ENCODE assay signal across 12 mouse cellular contexts in the genomic region with DNA sequence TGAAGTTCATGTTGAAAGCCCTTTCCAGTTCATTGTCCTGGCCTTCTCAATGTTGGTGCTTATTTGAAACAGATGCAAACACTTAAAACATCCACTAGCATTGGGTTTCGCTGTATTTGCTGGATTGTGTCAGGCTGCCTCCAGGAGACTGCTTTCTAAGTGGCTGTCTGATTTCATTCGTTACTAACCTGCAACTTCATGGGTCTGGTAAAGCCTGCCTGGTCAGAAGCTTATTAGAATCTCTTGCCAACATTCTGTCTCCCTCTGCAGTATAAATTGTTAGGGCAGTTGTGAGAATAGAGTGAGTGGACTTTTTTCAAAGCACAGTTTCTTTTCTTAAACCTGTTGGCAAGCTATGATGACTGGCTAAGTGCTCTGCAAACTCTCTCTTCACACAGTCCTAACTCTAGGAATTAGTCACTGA.
DNase-seq lines count a peak whose midpoint lies in the region; ATAC-seq lines count a peak whose summit lies in the region.
"Had no signal": no experiment of that assay in that cellular context is flagged by ENCODE, and none has a peak within 500 bp of the region (broad histone marks: within the 10 kb centered on the region; RNA-seq: fewer than 3 reads in every experiment).

No protein-coding gene starts in this region.

- 20% methylated on average over 2 of the region's 2 CpGs for WGBS in heart, embryonic 11.5 days (ENCODE audit: insufficient replicate concordance)
- WGBS in embryonic facial prominence, embryonic 11.5 days: 22% methylated on average over 2 of the region's 2 CpGs
- WGBS in limb, embryonic 13.5 days: 8% methylated on average over 2 of the region's 2 CpGs
- WGBS in kidney, embryonic 14.5 days: 68% methylated on average over 2 of the region's 2 CpGs

- H3K27me3 ChIP-seq in heart, embryonic 11.5 days (ENCODE audit: control insufficient read depth, insufficient read depth, low read length): no peaks in the 10 kb centered on the region
- no peaks in the 10 kb centered on the region for H3K27me3 ChIP-seq in embryonic facial prominence, embryonic 11.5 days (ENCODE audit: control insufficient read depth, insufficient read depth, low read length)
- no peaks in the 10 kb centered on the region for H3K27me3 ChIP-seq in limb, embryonic 13.5 days
- H3K27me3 ChIP-seq in kidney, embryonic 14.5 days (ENCODE audit: control insufficient read depth, insufficient read depth, low read length): no peaks in the 10 kb centered on the region

- no peak for ATAC-seq in heart, embryonic 11.5 days (replicated peaks; ENCODE audit: insufficient number of reproducible peaks, low FRiP score, low TSS enrichment)
- 0 out of 2 replicates have a peak, but pooled peaks have one; percentile 67 for ATAC-seq in embryonic facial prominence, embryonic 11.5 days (replicated peaks; ENCODE audit: insufficient number of reproducible peaks, low FRiP score, low TSS enrichment, low read depth)
- peak; percentile 90 for ATAC-seq in limb, embryonic 13.5 days (ENCODE audit: low FRiP score, low read depth)
- ATAC-seq in kidney, embryonic 14.5 days (ENCODE audit: low FRiP score, low TSS enrichment): no peak

- peak overlapping the region; percentile 46; the same call in 1 of the 2 replicates for H3K27ac ChIP-seq in heart, embryonic 11.5 days (ENCODE audit: low read depth, low read length)
- H3K27ac ChIP-seq in embryonic facial prominence, embryonic 11.5 days (replicated peaks; ENCODE audit: low read depth, low read length): no peak overlapping the region
- H3K27ac ChIP-seq in limb, embryonic 13.5 days: peak overlapping the region; percentile 11; the same call in 1 of the 2 replicates
- no peak overlapping the region for H3K27ac ChIP-seq in kidney, embryonic 14.5 days (ENCODE audit: low read depth, low read length)
- H3K27ac ChIP-seq: liver, embryonic 14.5 days had no signal

- H3K4me3 ChIP-seq in heart, embryonic 11.5 days (ENCODE audit: low read depth, low read length): no peak overlapping the region
- no peak overlapping the region for H3K4me3 ChIP-seq in embryonic facial prominence, embryonic 11.5 days (ENCODE audit: low read depth, low read length)
- no peak overlapping the region for H3K4me3 ChIP-seq in limb, embryonic 13.5 days
- H3K4me3 ChIP-seq in kidney, embryonic 14.5 days (ENCODE audit: low read length): no peak overlapping the region

- H3K9ac ChIP-seq in heart, embryonic 11.5 days (ENCODE audit: low read depth, low read length): no peak overlapping the region
- H3K9ac ChIP-seq in embryonic facial prominence, embryonic 11.5 days (replicated peaks; ENCODE audit: low read length): no peak overlapping the region
- no peak overlapping the region for H3K9ac ChIP-seq in limb, embryonic 13.5 days
- H3K9ac ChIP-seq in kidney, embryonic 14.5 days (ENCODE audit: low read depth, low read length): no peak overlapping the region
- H3K9ac ChIP-seq: liver, embryonic 14.5 days had no signal

- H3K9me3 ChIP-seq in heart, embryonic 11.5 days (replicated peaks; ENCODE audit: control insufficient read depth, low read length): no peaks in the 10 kb centered on the region
- H3K9me3 ChIP-seq in embryonic facial prominence, embryonic 11.5 days (replicated peaks; ENCODE audit: control insufficient read depth, low read length): no peaks in the 10 kb centered on the region
- no peaks in the 10 kb centered on the region for H3K9me3 ChIP-seq in limb, embryonic 13.5 days
- no peaks in the 10 kb centered on the region for H3K9me3 ChIP-seq in kidney, embryonic 14.5 days (ENCODE audit: control insufficient read depth, low read length)

- 0 out of 2 replicates have a peak overlapping the region, but pooled peaks have one; percentile 17 for H3K4me2 ChIP-seq in heart, embryonic 11.5 days
- no peak overlapping the region for H3K4me2 ChIP-seq in embryonic facial prominence, embryonic 11.5 days (ENCODE audit: low read depth, low read length)
- no peak overlapping the region for H3K4me2 ChIP-seq in limb, embryonic 13.5 days (replicated peaks)
- H3K4me2 ChIP-seq in kidney, embryonic 14.5 days (replicated peaks; ENCODE audit: low read depth, low read length): no peak overlapping the region

- no peaks in the 10 kb centered on the region for H3K4me1 ChIP-seq in heart, embryonic 11.5 days (ENCODE audit: control insufficient read depth, insufficient read depth, low read length)
- no peaks in the 10 kb centered on the region; the same call in 1 of the 2 replicates for H3K4me1 ChIP-seq in embryonic facial prominence, embryonic 11.5 days (ENCODE audit: control insufficient read depth, insufficient read depth, low read length)
- peaks cover 9% of the 10 kb centered on the region; the same call in 1 of the 2 replicates for H3K4me1 ChIP-seq in limb, embryonic 13.5 days
- H3K4me1 ChIP-seq in kidney, embryonic 14.5 days (ENCODE audit: control insufficient read depth, insufficient read depth, low read length): no peaks in the 10 kb centered on the region

- intact Hi-C loops in heart, postnatal 36 days (cut with DNase I): no loop called here

- DNase-seq in heart, postnatal 36 days: no peak
- DNase-seq in NIH3T3 (ENCODE audit: low read depth): peak; percentile 21
- DNase-seq in embryonic facial prominence, embryonic 11.5 days (ENCODE audit: low spot score): peak; percentile 82
- DNase-seq in retina, postnatal 1 day: no peak
- DNase-seq in kidney, postnatal 14 days: no peak
- DNase-seq: adrenal gland, postnatal 25 days; cerebellum, postnatal 36 days; gastrocnemius, postnatal 10 days had no signal

- H3K36me3 ChIP-seq in heart, embryonic 11.5 days (ENCODE audit: control insufficient read depth, insufficient read depth, low read length): no peaks in the 10 kb centered on the region
- no peaks in the 10 kb centered on the region for H3K36me3 ChIP-seq in embryonic facial prominence, embryonic 11.5 days (replicated peaks; ENCODE audit: control insufficient read depth, insufficient read depth, low read depth, low read length)
- no peaks in the 10 kb centered on the region for H3K36me3 ChIP-seq in limb, embryonic 13.5 days
- no peaks in the 10 kb centered on the region for H3K36me3 ChIP-seq in kidney, embryonic 14.5 days (ENCODE audit: control insufficient read depth, insufficient read depth, low read length)

Comparison
In these comparisons a context has a peak if more than half of its experiments do, and no peak if none do; other contexts are left out.
1. ATAC-seq: peak in embryonic facial prominence, embryonic 11.5 days (single experiment) and limb, embryonic 13.5 days (single experiment); none in heart, embryonic 11.5 days (single experiment) and kidney, embryonic 14.5 days (single experiment).
2. H3K27ac ChIP-seq: peak in heart, embryonic 11.5 days (single experiment) and limb, embryonic 13.5 days (single experiment); none in embryonic facial prominence, embryonic 11.5 days (single experiment) and kidney, embryonic 14.5 days (single experiment).
3. DNase-seq: peak in NIH3T3 (single experiment) and embryonic facial prominence, embryonic 11.5 days (single experiment); none in heart, postnatal 36 days (0 of 2), retina, postnatal 1 day (single experiment) and kidney, postnatal 14 days (single experiment).